Mouse (Mus musculus) forebrain, embryonic 14.5 days (tissue): Measurements from ENCODE around the gene Mt3. TPM values are rescaled to one million over a fixed set of nuclear protein-coding genes. Genes with fewer than 3 reads are reported as not detected.

Experiments used
- ATAC-seq: fragments of 200-750 bp; cut with Nextera tagmentation; 2 replicates; pipeline ENCODE4 v1.8.0; 2017; ENCODE audit warnings: mild to moderate bottlenecking, moderate library complexity
- DNase-seq: peaks from one replicate; pipeline ENCODE4 v3.0.0-alpha.2; 2015; ENCODE audit warnings: low spot score
- H3K27ac ChIP-seq: fragments of 300-500 bp; sonication (generic); 2 replicates; pipeline ENCODE4 v1.5.1; 2014; ENCODE audit warnings: low read depth, mild to moderate bottlenecking, control low read depth, low read length, moderate library complexity
- H3K27me3 ChIP-seq: fragments of 300-500 bp; sonication (generic); replicated peaks from 2 replicates; pipeline ENCODE4 v1.6.1; 2014; ENCODE audit warnings: low read length, control low read depth, mixed read lengths; ENCODE audit not compliant: control insufficient read depth, insufficient read depth
- H3K36me3 ChIP-seq: fragments of 300-500 bp; sonication (generic); 2 replicates; pipeline ENCODE4 v1.6.1; 2014; ENCODE audit warnings: low read length, control low read depth; ENCODE audit not compliant: control insufficient read depth, insufficient read depth
- H3K4me1 ChIP-seq: fragments of 300-500 bp; sonication (generic); 2 replicates; pipeline ENCODE4 v1.6.1; 2014; ENCODE audit warnings: antibody characterized with exemption, low read length, control low read depth; ENCODE audit not compliant: control insufficient read depth, insufficient read depth
- H3K4me2 ChIP-seq: fragments of 300-500 bp; sonication (generic); 2 replicates; pipeline ENCODE4 v1.6.1; 2014; ENCODE audit warnings: mild to moderate bottlenecking, control low read depth, low read length
- H3K4me3 ChIP-seq: fragments of 300-500 bp; sonication (generic); 2 replicates; pipeline ENCODE4 v1.5.1; 2014; ENCODE audit warnings: low read depth, low read length, control low read depth
- H3K9ac ChIP-seq: fragments of 300-500 bp; sonication (generic); 2 replicates; pipeline ENCODE4 v1.6.1; 2014; ENCODE audit warnings: mild to moderate bottlenecking, low read length, control low read depth, moderate library complexity
- H3K9me3 ChIP-seq: fragments of 300-500 bp; sonication (generic); replicated peaks from 2 replicates; pipeline ENCODE4 v1.6.1; 2016; ENCODE audit warnings: low read length, control low read depth, mixed read lengths; ENCODE audit not compliant: control insufficient read depth
- WGBS: fragments of 180-500 bp; shearing (Covaris S2); extraction: QIAGEN DNeasy Blood & Tissue Kit; methylation state at CpG from one replicate; pipeline ENCODE4 v1.1.7; 2014; 5-methylcytosine and 5-hydroxymethylcytosine counted together
- polyA plus RNA-seq: library from polyadenylated mRNA; unstranded; fragments of >200 nt; fragmentation: Nextera tagmentation; extraction: Ambion mirVana; gene quantifications from 2 replicates; pipeline ENCODE4 v1.2.1, GENCODE M21; 2014

Gene Mt3
- polyA plus RNA-seq, 1 experiment from 2014 or later = 306 TPM

GRCm38 (mm10) chr8:94186542-94186941, 34.1 kb downstream of the Mt3 start:
- Histone ChIP-seq H3K9ac (no peak overlapping the region), H3K4me1 (peaks cover 14% of the 10 kb centered on the region), H3K27ac (no peak overlapping the region), H3K4me2 (0 out of 2 replicates have a peak overlapping the region, but pooled peaks have one; percentile 6), H3K4me3 (no peak overlapping the region), H3K27me3 (peaks cover 36% of the 10 kb centered on the region), H3K36me3 (no peaks in the 10 kb centered on the region), H3K9me3 (no peaks in the 10 kb centered on the region)
- 3% methylated on average over 17 of the region's 17 CpGs for WGBS
- peak; percentile 51 for DNase-seq
- no peak for ATAC-seq

GRCm38 (mm10) chr8:94187290-94188002, 35.0 kb downstream of the Mt3 start:
- no peak for ATAC-seq
- 39% methylated on average over 21 of the region's 21 CpGs for WGBS
- H3K4me1 ChIP-seq = peaks cover 14% of the 10 kb centered on the region
- no peak overlapping the region for H3K4me2 ChIP-seq
- peaks cover 33% of the 10 kb centered on the region for H3K27me3 ChIP-seq
- H3K27ac ChIP-seq = no peak overlapping the region
- peak; percentile 49 for DNase-seq
- H3K4me3 ChIP-seq = no peak overlapping the region
- H3K36me3 ChIP-seq = no peaks in the 10 kb centered on the region
- H3K9me3 ChIP-seq = no peaks in the 10 kb centered on the region
- H3K9ac ChIP-seq = no peak overlapping the region

GRCm38 (mm10) chr8:94189275-94190031, 37.0 kb downstream of the Mt3 start:
- H3K4me3 ChIP-seq = no peak overlapping the region
- no peaks in the 10 kb centered on the region for H3K36me3 ChIP-seq
- ATAC-seq (no peak; the same call in 1 of the 2 replicates), DNase-seq (peak; percentile 54)
- 73% methylated on average over 13 of the region's 13 CpGs for WGBS
- no peak overlapping the region for H3K4me2 ChIP-seq
- no peak overlapping the region for H3K27ac ChIP-seq
- peaks cover 4% of the 10 kb centered on the region for H3K4me1 ChIP-seq
- H3K9ac ChIP-seq = no peak overlapping the region
- peaks cover 13% of the 10 kb centered on the region for H3K27me3 ChIP-seq
- no peaks in the 10 kb centered on the region for H3K9me3 ChIP-seq

- ATAC-seq (no peak), DNase-seq (no peak)
- H3K4me2 ChIP-seq = peak overlapping the region; percentile 27; the same call in 1 of the 2 replicates
- H3K27ac ChIP-seq = no peak overlapping the region
- H3K4me3 ChIP-seq = 0 out of 2 replicates have a peak overlapping the region, but pooled peaks have one; percentile 3
- WGBS = 33% methylated on average over 21 of the region's 21 CpGs
- H3K27me3 ChIP-seq = peaks cover 4% of the 10 kb centered on the region; the same call in 1 of the 2 replicates
- no peak overlapping the region for H3K9ac ChIP-seq
- no peaks in the 10 kb centered on the region for H3K36me3 ChIP-seq
- H3K9me3 ChIP-seq = no peaks in the 10 kb centered on the region
- peaks cover 4% of the 10 kb centered on the region for H3K4me1 ChIP-seq
Measured at GRCm38 (mm10) chr8:94191101-94191691, 38.8 kb downstream of the Mt3 start.

GRCm38 (mm10) chr8:94192926-94193325, 40.5 kb downstream of the Mt3 start:
- ATAC-seq (no peak), DNase-seq (peak; percentile 57)
- H3K27me3 ChIP-seq = no peaks in the 10 kb centered on the region
- no peak overlapping the region for H3K27ac ChIP-seq
- no peaks in the 10 kb centered on the region for H3K9me3 ChIP-seq
- no peak overlapping the region for H3K4me2 ChIP-seq
- peaks cover 4% of the 10 kb centered on the region for H3K4me1 ChIP-seq
- no peak overlapping the region for H3K4me3 ChIP-seq
- 32% methylated on average over 1 of the region's 1 CpGs for WGBS
- H3K36me3 ChIP-seq = no peaks in the 10 kb centered on the region
- H3K9ac ChIP-seq = no peak overlapping the region

- Histone ChIP-seq H3K27me3 (no peaks in the 10 kb centered on the region), H3K4me2 (no peak overlapping the region), H3K36me3 (no peaks in the 10 kb centered on the region), H3K4me3 (no peak overlapping the region), H3K4me1 (no peaks in the 10 kb centered on the region), H3K27ac (no peak overlapping the region), H3K9ac (no peak overlapping the region), H3K9me3 (no peaks in the 10 kb centered on the region)
- ATAC-seq = no peak
- WGBS = 90% methylated on average over 7 of the region's 7 CpGs
- DNase-seq = no peak
Measured at GRCm38 (mm10) chr8:94194591-94195223, 42.3 kb downstream of the Mt3 start.

GRCm38 (mm10) chr8:94199202-94199869, 46.9 kb downstream of the Mt3 start:
- no peak overlapping the region for H3K4me3 ChIP-seq
- WGBS = 45% methylated on average over 10 of the region's 10 CpGs
- H3K4me1 ChIP-seq = no peaks in the 10 kb centered on the region
- H3K27ac ChIP-seq = no peak overlapping the region
- H3K9me3 ChIP-seq = no peaks in the 10 kb centered on the region
- no peaks in the 10 kb centered on the region for H3K27me3 ChIP-seq
- H3K4me2 ChIP-seq = no peak overlapping the region
- no peaks in the 10 kb centered on the region for H3K36me3 ChIP-seq
- ATAC-seq (peak; percentile 62), DNase-seq (peak; percentile 91)
- H3K9ac ChIP-seq = no peak overlapping the region
